Mouse (Mus musculus) liver, embryonic 12.5 days (tissue): ENCODE measurements around the gene Ppard. TPM values are rescaled to one million over a fixed set of nuclear protein-coding genes. Genes with fewer than 3 reads are reported as not detected.
"Not testable (repeated sequence)": the region's sequence is repeated elsewhere in the genome, so short reads cannot be mapped to it uniquely, and the experiment has no call there.

Experiments used
- ATAC-seq: fragments of 200-750 bp; cut with Nextera tagmentation; 2 replicates; pipeline ENCODE4 v1.8.0; 2017; ENCODE audit warnings: moderate number of reproducible peaks, mild to moderate bottlenecking, moderate library complexity
- H3K27ac ChIP-seq: fragments of 300-500 bp; sonication (generic); 2 replicates; pipeline ENCODE4 v1.5.1; 2016; ENCODE audit warnings: mild to moderate bottlenecking
- H3K27me3 ChIP-seq: fragments of 300-500 bp; sonication (generic); replicated peaks from 2 replicates; pipeline ENCODE4 v1.6.1; 2016; ENCODE audit warnings: mild to moderate bottlenecking, moderate library complexity
- H3K36me3 ChIP-seq: fragments of 300-500 bp; sonication (generic); 2 replicates; pipeline ENCODE4 v1.6.1; 2016; ENCODE audit warnings: mild to moderate bottlenecking, moderate library complexity
- H3K4me1 ChIP-seq: fragments of 300-500 bp; sonication (generic); 2 replicates; pipeline ENCODE4 v1.6.1; 2016
- H3K4me2 ChIP-seq: fragments of 300-500 bp; sonication (generic); 2 replicates; pipeline ENCODE4 v1.6.1; 2016; ENCODE audit warnings: mild to moderate bottlenecking, moderate library complexity
- H3K4me3 ChIP-seq: fragments of 300-500 bp; sonication (generic); 2 replicates; pipeline ENCODE4 v1.5.1; 2016; ENCODE audit warnings: mild to moderate bottlenecking, moderate library complexity
- H3K9ac ChIP-seq: fragments of 300-500 bp; sonication (generic); 2 replicates; pipeline ENCODE4 v1.6.1; 2016; ENCODE audit warnings: mild to moderate bottlenecking, moderate library complexity
- H3K9me3 ChIP-seq: fragments of 300-500 bp; sonication (generic); replicated peaks from 2 replicates; pipeline ENCODE4 v1.6.1; 2016; ENCODE audit warnings: mild to moderate bottlenecking, moderate library complexity
- WGBS: fragments of 180-500 bp; shearing (Covaris S2); methylation state at CpG from one replicate; pipeline ENCODE4 v1.1.7; 2016; ENCODE audit not compliant: insufficient replicate concordance; 5-methylcytosine and 5-hydroxymethylcytosine counted together
- polyA plus RNA-seq: library from polyadenylated mRNA; unstranded; fragments of >200 nt; fragmentation: Nextera tagmentation; extraction: Ambion mirVana; gene quantifications from 2 replicates; pipeline ENCODE4 v1.2.1, GENCODE M21; 2016

Gene Ppard
- polyA plus RNA-seq, 1 experiment from 2014 or later, result 2.0 TPM

GRCm38 (mm10) chr17:28207591-28208313 is 24.7 kb upstream of the Ppard start, which contains the start of gene Def6:
Gene Def6 (plus strand): TSS chr17:28207778.
- peaks cover 9% of the 10 kb centered on the region for H3K36me3 ChIP-seq
- ATAC-seq, result peak; percentile 75
- 3% methylated on average over 26 of the region's 26 CpGs for WGBS
- H3K27ac ChIP-seq, result peak within 1 kb of the TSS; percentile 78
- H3K9me3 ChIP-seq, result no peaks in the 10 kb centered on the region
- peak within 1 kb of the TSS; percentile 62 for H3K4me3 ChIP-seq
- peaks cover 57% of the 10 kb centered on the region for H3K4me1 ChIP-seq
- peak within 1 kb of the TSS; percentile 82 for H3K4me2 ChIP-seq
- H3K9ac ChIP-seq, result peak within 1 kb of the TSS; percentile 72
- no peaks in the 10 kb centered on the region for H3K27me3 ChIP-seq

GRCm38 (mm10) chr17:28208314-28208612 is 24.2 kb upstream of the Ppard start:
- H3K27ac ChIP-seq, result peak overlapping the region; percentile 78
- H3K4me2 ChIP-seq, result peak overlapping the region; percentile 82
- peaks cover 62% of the 10 kb centered on the region for H3K4me1 ChIP-seq
- no peaks in the 10 kb centered on the region for H3K9me3 ChIP-seq
- peak overlapping the region; percentile 72 for H3K9ac ChIP-seq
- ATAC-seq, result peak; percentile 4; the same call in 1 of the 2 replicates
- peak overlapping the region; percentile 62 for H3K4me3 ChIP-seq
- no peaks in the 10 kb centered on the region for H3K27me3 ChIP-seq
- peaks cover 5% of the 10 kb centered on the region; the same call in 1 of the 2 replicates for H3K36me3 ChIP-seq
- WGBS, result 17% methylated on average over 8 of the region's 8 CpGs

GRCm38 (mm10) chr17:28209457-28210110 is 22.9 kb upstream of the Ppard start:
- Histone ChIP-seq H3K27ac (peak overlapping the region; percentile 78; the same call in 1 of the 2 replicates), H3K27me3 (no peaks in the 10 kb centered on the region), H3K4me1 (peaks cover 67% of the 10 kb centered on the region), H3K36me3 (peaks cover 5% of the 10 kb centered on the region; the same call in 1 of the 2 replicates), H3K9me3 (no peaks in the 10 kb centered on the region), H3K9ac (0 out of 2 replicates have a peak overlapping the region, but pooled peaks have one; percentile 23), H3K4me3 (peak overlapping the region; percentile 62), H3K4me2 (peak overlapping the region; percentile 82)
- ATAC-seq, result no peak
- 26% methylated on average over 4 of the region's 4 CpGs for WGBS

- no peaks in the 10 kb centered on the region for H3K9me3 ChIP-seq
- WGBS, result 21% methylated on average over 6 of the region's 6 CpGs
- ATAC-seq, result peak; percentile 42
- H3K4me3 ChIP-seq, result no peak overlapping the region
- H3K9ac ChIP-seq, result no peak overlapping the region
- H3K27ac ChIP-seq, result peak overlapping the region; percentile 28; the same call in 1 of the 2 replicates
- peak overlapping the region; percentile 27 for H3K4me2 ChIP-seq
- no peaks in the 10 kb centered on the region for H3K27me3 ChIP-seq
- H3K4me1 ChIP-seq, result peaks cover 69% of the 10 kb centered on the region
- H3K36me3 ChIP-seq, result no peaks in the 10 kb centered on the region
Measured at GRCm38 (mm10) chr17:28211921-28212341, 20.6 kb upstream of the Ppard start.

- H3K4me1 ChIP-seq, result peaks cover 69% of the 10 kb centered on the region
- 49% methylated on average over 9 of the region's 9 CpGs for WGBS
- no peak overlapping the region for H3K4me3 ChIP-seq
- no peak overlapping the region for H3K9ac ChIP-seq
- no peaks in the 10 kb centered on the region for H3K27me3 ChIP-seq
- no peak for ATAC-seq
- H3K4me2 ChIP-seq, result peak overlapping the region; percentile 27
- no peaks in the 10 kb centered on the region for H3K36me3 ChIP-seq
- no peaks in the 10 kb centered on the region for H3K9me3 ChIP-seq
- H3K27ac ChIP-seq, result 0 out of 2 replicates have a peak overlapping the region, but pooled peaks have one; percentile 26
Measured at GRCm38 (mm10) chr17:28212391-28212790, 20.1 kb upstream of the Ppard start.

- no peak for ATAC-seq
- Histone ChIP-seq H3K36me3 (no peaks in the 10 kb centered on the region), H3K27me3 (no peaks in the 10 kb centered on the region), H3K4me1 (peaks cover 68% of the 10 kb centered on the region), H3K9me3 (no peaks in the 10 kb centered on the region), H3K27ac (no peak overlapping the region), H3K4me2 (no peak overlapping the region), H3K4me3 (no peak overlapping the region), H3K9ac (no peak overlapping the region)
- WGBS, result 21% methylated on average over 4 of the region's 4 CpGs
Measured at GRCm38 (mm10) chr17:28213236-28213635, 19.3 kb upstream of the Ppard start.

GRCm38 (mm10) chr17:28216791-28217190 is 15.7 kb upstream of the Ppard start:
- peaks cover 11% of the 10 kb centered on the region; the same call in 1 of the 2 replicates for H3K36me3 ChIP-seq
- peaks cover 46% of the 10 kb centered on the region for H3K4me1 ChIP-seq
- ATAC-seq, result no peak
- no peak overlapping the region for H3K4me3 ChIP-seq
- no peak overlapping the region for H3K4me2 ChIP-seq
- H3K9me3 ChIP-seq, result no peaks in the 10 kb centered on the region
- H3K9ac ChIP-seq, result no peak overlapping the region
- 70% methylated on average over 9 of the region's 9 CpGs for WGBS
- H3K27me3 ChIP-seq, result no peaks in the 10 kb centered on the region
- H3K27ac ChIP-seq, result no peak overlapping the region

- Histone ChIP-seq H3K27ac (peak overlapping the region; percentile 60), H3K9me3 (no peaks in the 10 kb centered on the region), H3K4me2 (peak overlapping the region; percentile 51), H3K4me3 (peak overlapping the region; percentile 20; the same call in 1 of the 2 replicates), H3K36me3 (peaks cover 11% of the 10 kb centered on the region; the same call in 1 of the 2 replicates), H3K4me1 (peaks cover 45% of the 10 kb centered on the region), H3K9ac (peak overlapping the region; percentile 22), H3K27me3 (no peaks in the 10 kb centered on the region)
- no peak for ATAC-seq
- WGBS, result 18% methylated on average over 23 of the region's 23 CpGs
Measured at GRCm38 (mm10) chr17:28217721-28218649, 14.5 kb upstream of the Ppard start.

GRCm38 (mm10) chr17:28222463-28222862 is 10.0 kb upstream of the Ppard start:
- H3K9ac ChIP-seq, ATAC-seq, H3K27me3 ChIP-seq, H3K4me3 ChIP-seq, H3K4me2 ChIP-seq, H3K27ac ChIP-seq, H3K9me3 ChIP-seq: not testable (repeated sequence)
- Histone ChIP-seq H3K4me1 (peaks cover 59% of the 10 kb centered on the region), H3K36me3 (peaks cover 14% of the 10 kb centered on the region; the same call in 1 of the 2 replicates)
- WGBS, result 80% methylated on average over 10 of the region's 10 CpGs

GRCm38 (mm10) chr17:28223561-28224391 is 8.7 kb upstream of the Ppard start:
- peaks cover 27% of the 10 kb centered on the region for H3K36me3 ChIP-seq
- no peaks in the 10 kb centered on the region for H3K9me3 ChIP-seq
- 1% methylated on average over 46 of the region's 46 CpGs for WGBS
- H3K4me1 ChIP-seq, result peaks cover 47% of the 10 kb centered on the region
- peak overlapping the region; percentile 67 for H3K4me3 ChIP-seq
- H3K27ac ChIP-seq, result peak overlapping the region; percentile 72
- H3K4me2 ChIP-seq, result peak overlapping the region; percentile 99
- H3K9ac ChIP-seq, result peak overlapping the region; percentile 74
- ATAC-seq, result peak; percentile 95
- H3K27me3 ChIP-seq, result no peaks in the 10 kb centered on the region

GRCm38 (mm10) chr17:28224615-28225014 is 7.9 kb upstream of the Ppard start:
- H3K27ac ChIP-seq, result peak overlapping the region; percentile 55
- H3K27me3 ChIP-seq, result no peaks in the 10 kb centered on the region
- no peak overlapping the region for H3K9ac ChIP-seq
- H3K4me2 ChIP-seq, result no peak overlapping the region; the same call in 1 of the 2 replicates
- no peak overlapping the region for H3K4me3 ChIP-seq
- H3K9me3 ChIP-seq, result no peaks in the 10 kb centered on the region
- H3K36me3 ChIP-seq, result peaks cover 29% of the 10 kb centered on the region
- peaks cover 44% of the 10 kb centered on the region for H3K4me1 ChIP-seq
- no peak for ATAC-seq
- WGBS, result 90% methylated on average over 10 of the region's 10 CpGs
